Mouse (Mus musculus): Measurements from ENCODE around the gene Qsox2. TPM values are rescaled to one million over a fixed set of nuclear protein-coding genes. Genes with fewer than 3 reads are reported as not detected.

Qsox2 gene
- polyA plus RNA-seq, 1 experiment from 2014 or later: 18.9 TPM

DNA sequence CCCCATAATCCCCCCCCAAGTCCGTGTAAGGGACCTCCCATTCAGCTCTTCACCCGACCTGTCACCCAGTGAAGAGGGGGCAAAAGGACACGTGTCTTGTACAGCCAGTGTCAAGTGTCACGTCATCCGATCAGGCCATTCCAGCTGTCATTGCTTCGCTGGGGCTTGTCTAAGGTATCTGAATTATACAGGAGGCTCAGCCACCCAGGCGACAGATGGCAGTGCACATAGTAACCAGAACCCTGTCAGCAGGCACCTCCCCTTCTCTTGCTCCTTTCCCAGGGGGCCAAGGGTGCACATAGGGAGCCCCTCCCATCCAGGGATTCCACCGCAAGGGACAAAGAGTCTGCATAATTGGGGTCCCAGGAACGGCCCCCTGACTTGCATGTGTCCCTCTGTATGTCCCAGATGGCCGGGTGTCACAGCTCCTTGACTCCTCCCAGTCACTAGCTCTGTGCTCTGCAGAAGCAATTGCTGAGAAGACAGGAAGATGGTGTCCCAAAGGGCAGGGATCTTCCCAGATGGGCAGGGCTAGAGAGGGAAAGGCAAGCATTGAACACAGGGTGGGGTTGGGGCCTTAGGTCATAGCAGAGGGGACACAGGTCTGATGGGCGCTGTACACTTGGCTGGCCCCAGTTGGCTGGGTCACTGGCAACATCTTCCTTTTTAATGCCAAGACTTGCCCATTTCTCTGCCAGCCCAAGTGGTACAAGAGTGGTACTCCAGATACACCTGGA lies 68.3 kb downstream of the Qsox2 start:
- Histone ChIP-seq H3K27ac (ENCODE audit: low read depth, low read length) (no peak overlapping the region), H3K9ac (ENCODE audit: low read length) (no peak overlapping the region), H3K36me3 (ENCODE audit: control insufficient read depth, insufficient read depth, low read length) (no peaks in the 10 kb centered on the region), H3K4me3 (ENCODE audit: low read depth, low read length) (no peak overlapping the region), H3K4me2 (ENCODE audit: low read depth) (no peak overlapping the region), H3K9me3 (ENCODE audit: control insufficient read depth, low read length) (no peaks in the 10 kb centered on the region), H3K4me1 (ENCODE audit: control insufficient read depth, insufficient read depth, low read length) (no peaks in the 10 kb centered on the region; the same call in 1 of the 2 replicates), H3K27me3 (ENCODE audit: control insufficient read depth, insufficient read depth, low read length) (no peaks in the 10 kb centered on the region)
- DNase-seq (ENCODE audit: low spot score): peak; percentile 49
- 22% methylated on average over 11 of the region's 11 CpGs for WGBS
- no peak; the same call in 1 of the 2 replicates for ATAC-seq (ENCODE audit: insufficient read depth, low FRiP score, low TSS enrichment)

- Histone ChIP-seq H3K4me3 (ENCODE audit: low read depth, low read length) (no peak overlapping the region), H3K27me3 (ENCODE audit: control insufficient read depth, insufficient read depth, low read length) (no peaks in the 10 kb centered on the region), H3K4me1 (ENCODE audit: control insufficient read depth, insufficient read depth, low read length) (no peaks in the 10 kb centered on the region; the same call in 1 of the 2 replicates), H3K27ac (ENCODE audit: low read depth, low read length) (no peak overlapping the region), H3K36me3 (ENCODE audit: control insufficient read depth, insufficient read depth, low read length) (no peaks in the 10 kb centered on the region), H3K4me2 (ENCODE audit: low read depth) (no peak overlapping the region), H3K9me3 (ENCODE audit: control insufficient read depth, low read length) (no peaks in the 10 kb centered on the region), H3K9ac (ENCODE audit: low read length) (no peak overlapping the region)
- DNase-seq (ENCODE audit: low spot score) (no peak), ATAC-seq (ENCODE audit: insufficient read depth, low FRiP score, low TSS enrichment) (no peak)
- WGBS: 84% methylated on average over 3 of the region's 3 CpGs
Measured at GRCm38 (mm10) chr2:26166890-26167289, 70.4 kb downstream of the Qsox2 start.

Other genes starting within 250 kb of the Qsox2 start
- gene Ubac1, start 215.8 kb downstream of the Qsox2 start, polyA plus RNA-seq (2014; fragmentation: Nextera tagmentation; extraction: Ambion mirVana): 107 and 114 TPM in 2 replicates
- 8.2 and 9.8 TPM in 2 replicates for gene Nacc2, start 114.3 kb downstream of the Qsox2 start, polyA plus RNA-seq (2014; fragmentation: Nextera tagmentation; extraction: Ambion mirVana)
- 19.6 and 25.3 TPM in 2 replicates for gene Lhx3, start 29.2 kb downstream of the Qsox2 start, polyA plus RNA-seq (2014; fragmentation: Nextera tagmentation; extraction: Ambion mirVana)
- gene Ccdc187, start 57.0 kb upstream of the Qsox2 start, polyA plus RNA-seq (2014; fragmentation: Nextera tagmentation; extraction: Ambion mirVana): not detected in 2 replicates
- 58.8 and 65.0 TPM in 2 replicates for gene Gpsm1, start 78.0 kb upstream of the Qsox2 start, polyA plus RNA-seq (2014; fragmentation: Nextera tagmentation; extraction: Ambion mirVana)
- 33.8 and 35.6 TPM in 2 replicates for gene Dnlz, start 114.6 kb upstream of the Qsox2 start, polyA plus RNA-seq (2014; fragmentation: Nextera tagmentation; extraction: Ambion mirVana)
- gene Card9, start 123.4 kb upstream of the Qsox2 start, polyA plus RNA-seq (2014; fragmentation: Nextera tagmentation; extraction: Ambion mirVana): 0.41 and 1.4 TPM in 2 replicates
- gene Snapc4, start 143.1 kb upstream of the Qsox2 start, polyA plus RNA-seq (2014; fragmentation: Nextera tagmentation; extraction: Ambion mirVana): 26.5 and 26.9 TPM in 2 replicates
- 126 and 145 TPM in 2 replicates for gene Entr1, start 151.8 kb upstream of the Qsox2 start, polyA plus RNA-seq (2014; fragmentation: Nextera tagmentation; extraction: Ambion mirVana)
- gene Pmpca, start 151.8 kb upstream of the Qsox2 start, polyA plus RNA-seq (2014; fragmentation: Nextera tagmentation; extraction: Ambion mirVana): 113 and 117 TPM in 2 replicates
- gene Inpp5e, start 171.7 kb upstream of the Qsox2 start, polyA plus RNA-seq (2014; fragmentation: Nextera tagmentation; extraction: Ambion mirVana): 25.4 and 26.2 TPM in 2 replicates
- 40.2 and 40.5 TPM in 2 replicates for gene Sec16a, start 207.7 kb upstream of the Qsox2 start, polyA plus RNA-seq (2014; fragmentation: Nextera tagmentation; extraction: Ambion mirVana)

Measured in neural tube, embryonic 11.5 days (tissue).